Mouse (Mus musculus): ENCODE measurements around the gene Pigv. TPM values are rescaled to one million over a fixed set of nuclear protein-coding genes. Genes with fewer than 3 reads are reported as not detected.

Pigv gene
- total and polyA plus RNA-seq, 3 experiments: 5.7 to 15.4 (median 11.4) TPM

DNA sequence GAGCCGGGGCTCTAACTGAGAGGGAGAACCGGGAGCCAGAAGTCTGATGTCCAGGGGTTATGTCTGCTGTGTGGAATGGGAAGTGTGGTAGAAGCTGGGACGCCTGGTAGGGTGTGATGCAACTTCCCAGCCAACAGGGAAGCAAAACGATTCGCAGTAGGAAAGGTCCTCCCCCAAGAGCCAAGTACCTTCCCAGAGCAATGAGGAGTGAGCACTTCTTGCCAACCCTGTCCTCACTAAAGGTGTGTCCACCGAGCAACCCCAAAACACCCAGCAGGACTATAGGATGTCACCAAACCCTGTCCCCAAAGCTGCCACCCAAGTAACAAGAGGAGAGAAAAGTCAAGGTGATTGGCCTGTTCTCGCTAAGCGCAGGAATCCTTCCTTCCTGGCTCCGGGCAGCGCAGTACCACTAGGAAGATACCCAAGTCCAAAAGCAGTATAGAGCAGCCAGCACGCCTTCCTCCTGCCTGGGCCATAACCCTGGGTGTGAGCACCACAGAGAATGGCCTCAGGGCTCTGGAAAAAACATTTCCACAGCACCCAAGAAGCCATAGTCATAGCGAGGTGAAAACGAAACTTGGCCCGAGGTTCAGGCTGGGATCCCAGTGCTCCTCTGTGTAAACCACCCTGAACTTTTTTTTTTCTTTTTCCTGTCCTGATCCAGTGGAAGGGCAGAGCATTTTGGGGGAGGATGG lies 41.2 kb downstream of the Pigv start:
- H3K9me3 ChIP-seq (replicated peaks): no peaks in the 10 kb centered on the region
- no peak overlapping the region for H3K4me3 ChIP-seq (ENCODE audit: low read depth, low read length)
- H3K36me3 ChIP-seq (replicated peaks): peaks cover 23% of the 10 kb centered on the region
- ATAC-seq (ENCODE audit: extremely low read depth, insufficient number of reproducible peaks, low FRiP score, poor library complexity, severe bottlenecking) (no peak), DNase-seq (ENCODE audit: low spot score) (no peak)
- peaks cover 14% of the 10 kb centered on the region; the same call in 1 of the 2 replicates for H3K27me3 ChIP-seq (ENCODE audit: insufficient read depth, low read length)
- no peak for TF ChIP-seq POLR2AphosphoS5 (IDR thresholded peaks at IDR 0.05; ENCODE audit: insufficient replicate concordance, low read depth, low read length)
- TF ChIP-seq CTCF (IDR thresholded peaks at IDR 0.05; ENCODE audit: low read depth, low read length): no peak
- no peak for TF ChIP-seq GATA1 (IDR thresholded peaks at IDR 0.05; ENCODE audit: borderline replicate concordance, low read length)
- TF ChIP-seq TAL1 (conservative IDR thresholded peaks at IDR 0.05; ENCODE audit: low read depth, low read length): no peak
- no peak for TF ChIP-seq GATA2 (IDR thresholded peaks at IDR 0.05; ENCODE audit: borderline replicate concordance, low read depth, low read length)
- H3K4me1 ChIP-seq (ENCODE audit: insufficient read depth, low read depth, low read length): peaks cover 22% of the 10 kb centered on the region

DNA sequence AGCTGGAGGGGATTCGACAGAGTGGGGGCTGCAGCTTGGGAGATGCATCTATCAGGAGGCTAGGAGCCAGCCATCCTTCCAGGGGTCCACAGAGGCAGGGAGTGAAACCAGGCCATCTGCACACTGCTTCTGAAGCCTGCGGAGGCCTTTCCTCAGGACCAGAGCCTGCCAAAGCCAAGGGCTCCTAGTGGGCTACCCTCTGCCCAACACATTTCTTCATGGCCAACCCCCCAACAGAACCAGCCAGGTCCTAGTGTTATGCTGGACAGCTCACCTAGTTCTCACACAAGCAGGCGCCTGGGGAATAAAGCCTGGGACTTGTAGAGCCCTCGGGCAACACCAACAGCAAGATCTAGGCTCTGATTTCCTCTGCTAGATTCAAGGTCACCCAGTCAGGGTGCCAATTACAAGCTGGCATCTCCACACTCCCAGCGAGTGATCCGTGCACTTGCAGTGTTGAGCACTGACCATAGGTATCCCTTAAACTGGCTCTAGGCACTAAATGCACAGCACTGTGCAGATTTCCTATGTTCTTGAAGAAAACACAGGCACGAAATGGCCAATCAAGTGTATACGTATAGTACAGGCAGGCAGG lies 42.0 kb downstream of the Pigv start:
- Histone ChIP-seq H3K27me3 (ENCODE audit: insufficient read depth, low read length) (peaks cover 14% of the 10 kb centered on the region; the same call in 1 of the 2 replicates), H3K36me3 (replicated peaks) (peaks cover 31% of the 10 kb centered on the region), H3K4me1 (ENCODE audit: insufficient read depth, low read depth, low read length) (peaks cover 25% of the 10 kb centered on the region), H3K4me3 (ENCODE audit: low read depth, low read length) (no peak overlapping the region), H3K9me3 (replicated peaks) (no peaks in the 10 kb centered on the region)
- TF ChIP-seq GATA2 (IDR thresholded peaks at IDR 0.05; ENCODE audit: borderline replicate concordance, low read depth, low read length): no peak
- TF ChIP-seq CTCF (IDR thresholded peaks at IDR 0.05; ENCODE audit: low read depth, low read length): no peak
- TF ChIP-seq GATA1 (IDR thresholded peaks at IDR 0.05; ENCODE audit: borderline replicate concordance, low read length): no peak
- no peak for TF ChIP-seq POLR2AphosphoS5 (IDR thresholded peaks at IDR 0.05; ENCODE audit: insufficient replicate concordance, low read depth, low read length)
- no peak for TF ChIP-seq TAL1 (conservative IDR thresholded peaks at IDR 0.05; ENCODE audit: low read depth, low read length)
- DNase-seq (ENCODE audit: low spot score) (no peak), ATAC-seq (ENCODE audit: extremely low read depth, insufficient number of reproducible peaks, low FRiP score, poor library complexity, severe bottlenecking) (no peak)

DNA sequence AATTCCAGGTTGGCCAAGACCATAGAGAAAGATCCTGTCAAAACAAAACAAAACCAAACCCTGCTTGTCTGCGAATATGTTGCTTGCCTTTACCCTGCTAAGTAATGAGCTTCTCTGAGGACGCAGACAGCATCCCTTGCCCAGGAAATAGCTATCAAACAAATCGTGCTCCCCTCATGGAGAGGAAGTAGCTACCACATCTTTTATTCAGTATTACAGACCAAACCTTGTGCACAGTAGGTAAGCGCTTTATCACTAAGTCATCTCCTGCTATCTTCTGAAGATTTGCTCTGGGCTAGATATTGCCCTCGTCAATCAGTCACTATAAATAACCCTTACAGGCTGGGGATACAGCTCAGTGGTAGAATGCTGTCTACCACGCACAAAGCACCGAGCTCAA lies 43.3 kb downstream of the Pigv start:
- Histone ChIP-seq H3K4me3 (ENCODE audit: low read depth, low read length) (no peak overlapping the region), H3K27me3 (ENCODE audit: insufficient read depth, low read length) (peaks cover 14% of the 10 kb centered on the region; the same call in 1 of the 2 replicates), H3K36me3 (replicated peaks) (peaks cover 42% of the 10 kb centered on the region), H3K9me3 (replicated peaks) (no peaks in the 10 kb centered on the region), H3K4me1 (ENCODE audit: insufficient read depth, low read depth, low read length) (peaks cover 29% of the 10 kb centered on the region)
- no peak for DNase-seq (ENCODE audit: low spot score)
- no peak for TF ChIP-seq GATA1 (IDR thresholded peaks at IDR 0.05; ENCODE audit: borderline replicate concordance, low read length)
- TF ChIP-seq CTCF (IDR thresholded peaks at IDR 0.05; ENCODE audit: low read depth, low read length): no peak
- no peak for TF ChIP-seq GATA2 (IDR thresholded peaks at IDR 0.05; ENCODE audit: borderline replicate concordance, low read depth, low read length)
- no peak for TF ChIP-seq TAL1 (conservative IDR thresholded peaks at IDR 0.05; ENCODE audit: low read depth, low read length)
- TF ChIP-seq POLR2AphosphoS5 (IDR thresholded peaks at IDR 0.05; ENCODE audit: insufficient replicate concordance, low read depth, low read length): no peak
- ATAC-seq (ENCODE audit: extremely low read depth, insufficient number of reproducible peaks, low FRiP score, poor library complexity, severe bottlenecking): no peak

- Histone ChIP-seq H3K4me1 (ENCODE audit: insufficient read depth, low read depth, low read length) (peaks cover 24% of the 10 kb centered on the region), H3K27me3 (ENCODE audit: insufficient read depth, low read length) (peaks cover 14% of the 10 kb centered on the region; the same call in 1 of the 2 replicates), H3K4me3 (ENCODE audit: low read depth, low read length) (no peak overlapping the region), H3K9me3 (replicated peaks) (no peaks in the 10 kb centered on the region), H3K36me3 (replicated peaks) (peaks cover 49% of the 10 kb centered on the region)
- no peak for TF ChIP-seq GATA1 (IDR thresholded peaks at IDR 0.05; ENCODE audit: borderline replicate concordance, low read length)
- ATAC-seq (ENCODE audit: extremely low read depth, insufficient number of reproducible peaks, low FRiP score, poor library complexity, severe bottlenecking) (no peak), DNase-seq (ENCODE audit: low spot score) (no peak)
Measured at GRCm38 (mm10) chr4:133628517-133628916, 43.9 kb downstream of the Pigv start.

DNA sequence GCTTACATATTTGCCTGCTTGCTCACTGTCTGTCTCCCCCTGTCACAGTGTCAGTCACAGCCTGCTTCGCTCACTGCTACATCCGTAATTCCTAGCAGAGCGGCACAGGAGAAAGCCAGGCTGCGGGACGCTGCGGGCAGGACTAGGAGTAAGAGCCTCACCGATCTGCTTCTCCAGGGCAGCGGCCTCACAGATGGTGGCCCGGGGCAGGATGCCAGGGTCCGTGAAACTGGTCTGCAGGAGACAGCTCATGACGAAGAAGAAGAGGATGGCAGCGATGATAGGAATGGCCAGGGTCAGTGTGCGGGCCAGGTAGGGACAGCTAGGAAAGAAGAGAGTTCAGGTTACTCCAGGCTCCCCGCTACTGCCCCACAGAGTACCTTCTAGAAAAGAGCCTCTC lies 45.4 kb downstream of the Pigv start:
- no peak overlapping the region for H3K4me3 ChIP-seq (ENCODE audit: low read depth, low read length)
- no peaks in the 10 kb centered on the region for H3K9me3 ChIP-seq (replicated peaks)
- TF ChIP-seq TAL1 (conservative IDR thresholded peaks at IDR 0.05; ENCODE audit: low read depth, low read length) (no peak), CTCF (IDR thresholded peaks at IDR 0.05; ENCODE audit: low read depth, low read length) (no peak), GATA2 (IDR thresholded peaks at IDR 0.05; ENCODE audit: borderline replicate concordance, low read depth, low read length) (no peak), POLR2AphosphoS5 (IDR thresholded peaks at IDR 0.05; ENCODE audit: insufficient replicate concordance, low read depth, low read length) (no peak), GATA1 (IDR thresholded peaks at IDR 0.05; ENCODE audit: borderline replicate concordance, low read length) (no peak)
- no peak for ATAC-seq (ENCODE audit: extremely low read depth, insufficient number of reproducible peaks, low FRiP score, poor library complexity, severe bottlenecking)
- H3K4me1 ChIP-seq (ENCODE audit: insufficient read depth, low read depth, low read length): peaks cover 20% of the 10 kb centered on the region
- peaks cover 6% of the 10 kb centered on the region; the same call in 1 of the 2 replicates for H3K27me3 ChIP-seq (ENCODE audit: insufficient read depth, low read length)
- no peak for DNase-seq (ENCODE audit: low spot score)
- peaks cover 54% of the 10 kb centered on the region for H3K36me3 ChIP-seq (replicated peaks)

GRCm38 (mm10) chr4:133626621-133627020 lies 45.8 kb downstream of the Pigv start:
- Histone ChIP-seq H3K27me3 (ENCODE audit: insufficient read depth, low read length) (peaks cover 5% of the 10 kb centered on the region; the same call in 1 of the 2 replicates), H3K4me3 (ENCODE audit: low read depth, low read length) (no peak overlapping the region), H3K36me3 (replicated peaks) (peaks cover 56% of the 10 kb centered on the region), H3K9me3 (replicated peaks) (no peaks in the 10 kb centered on the region), H3K4me1 (ENCODE audit: insufficient read depth, low read depth, low read length) (peaks cover 18% of the 10 kb centered on the region; the same call in 1 of the 2 replicates)
- TF ChIP-seq GATA2 (IDR thresholded peaks at IDR 0.05; ENCODE audit: borderline replicate concordance, low read depth, low read length) (no peak), POLR2AphosphoS5 (IDR thresholded peaks at IDR 0.05; ENCODE audit: insufficient replicate concordance, low read depth, low read length) (no peak), TAL1 (conservative IDR thresholded peaks at IDR 0.05; ENCODE audit: low read depth, low read length) (no peak), CTCF (IDR thresholded peaks at IDR 0.05; ENCODE audit: low read depth, low read length) (no peak)
- no peak for DNase-seq (ENCODE audit: low spot score)
- ATAC-seq (ENCODE audit: extremely low read depth, insufficient number of reproducible peaks, low FRiP score, poor library complexity, severe bottlenecking): no peak

Data from G1E (cell line).